Mouse (Mus musculus): Measurements from ENCODE around the gene Denr.

DNA sequence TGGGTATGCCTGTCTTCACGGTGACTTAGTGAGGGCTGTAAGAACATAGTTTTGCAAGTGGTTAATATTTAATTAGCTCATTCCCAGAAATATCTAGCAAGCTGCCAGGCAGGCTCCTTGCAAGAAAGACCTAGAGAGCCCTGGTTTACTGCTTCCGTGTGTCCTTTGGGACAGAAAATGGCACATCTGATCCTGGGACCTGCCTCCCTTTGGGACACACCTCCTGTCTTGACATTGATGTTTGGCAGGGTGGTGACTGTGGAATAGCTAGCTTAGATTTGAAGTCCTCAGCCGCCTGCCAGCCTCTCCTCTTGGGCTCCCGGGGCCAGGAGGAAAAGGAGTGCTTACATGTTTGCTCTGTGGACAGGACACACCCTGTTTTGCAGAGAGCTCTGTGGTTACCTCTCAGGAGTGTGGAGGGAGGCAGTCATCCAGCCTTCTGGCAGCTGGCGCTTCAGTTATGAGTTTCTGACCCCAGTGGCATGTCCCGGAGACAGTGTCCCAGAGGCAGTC lies 68.7 kb downstream of the Denr start:
- TF ChIP-seq CTCF (IDR thresholded peaks at IDR 0.05; ENCODE audit: low read depth, low read length) (no peak), POLR2A (IDR thresholded peaks at IDR 0.05; ENCODE audit: borderline replicate concordance, low read depth, low read length) (no peak)

All from bone marrow macrophage, adult 2 months (primary cell).